Mouse (Mus musculus) limb, embryonic 14.5 days (tissue): ENCODE measurements around the gene 2610528A11Rik. TPM values are rescaled to one million over a fixed set of nuclear protein-coding genes. Genes with fewer than 3 reads are reported as not detected.

Experiments used
- ATAC-seq: fragments of 200-750 bp; cut with Nextera tagmentation; 2 replicates; pipeline ENCODE4 v1.8.0; 2017; ENCODE audit warnings: low read depth, moderate number of reproducible peaks, moderate TSS enrichment; ENCODE audit not compliant: low FRiP score
- DNase-seq: peaks from one replicate; pipeline ENCODE4 v3.0.0-alpha.2; 2015; ENCODE audit warnings: low spot score
- H3K27ac ChIP-seq: fragments of 300-500 bp; sonication (generic); replicated peaks from 2 replicates; pipeline ENCODE4 v1.5.1; 2014; ENCODE audit warnings: low read depth, mild to moderate bottlenecking, low read length, moderate library complexity, mixed read lengths
- H3K27me3 ChIP-seq: fragments of 300-500 bp; sonication (generic); 2 replicates; pipeline ENCODE4 v1.6.1; 2014; ENCODE audit warnings: low read length, mixed read lengths; ENCODE audit not compliant: control insufficient read depth, insufficient read depth
- H3K36me3 ChIP-seq: fragments of 300-500 bp; sonication (generic); 2 replicates; pipeline ENCODE4 v1.6.1; 2014; ENCODE audit warnings: mild to moderate bottlenecking, low read length, moderate library complexity, mixed read lengths; ENCODE audit not compliant: control insufficient read depth, insufficient read depth
- H3K4me1 ChIP-seq: fragments of 300-500 bp; sonication (generic); 2 replicates; pipeline ENCODE4 v1.6.1; 2014; ENCODE audit warnings: antibody characterized with exemption, low read length, mixed read lengths; ENCODE audit not compliant: control insufficient read depth, insufficient read depth
- H3K4me2 ChIP-seq: fragments of 300-500 bp; sonication (generic); replicated peaks from 2 replicates; pipeline ENCODE4 v1.6.1; 2014; ENCODE audit warnings: low read depth, mild to moderate bottlenecking, low read length, moderate library complexity; ENCODE audit not compliant: severe bottlenecking
- H3K4me3 ChIP-seq: fragments of 300-500 bp; sonication (generic); replicated peaks from 2 replicates; pipeline ENCODE4 v1.5.1; 2014; ENCODE audit warnings: low read length
- H3K9ac ChIP-seq: fragments of 300-500 bp; sonication (generic); 2 replicates; pipeline ENCODE4 v1.6.1; 2014; ENCODE audit warnings: mild to moderate bottlenecking, low read depth, low read length, moderate library complexity; ENCODE audit not compliant: severe bottlenecking
- H3K9me3 ChIP-seq: fragments of 300-500 bp; sonication (generic); 2 replicates; pipeline ENCODE4 v1.6.1; 2016; ENCODE audit warnings: low read length; ENCODE audit not compliant: control insufficient read depth
- POLR2A ChIP-seq: fragments of 200-500 bp; IDR thresholded peaks from 2 replicates; pipeline ENCODE4 v1.8.0; 2012; ENCODE audit warnings: inconsistent platforms, mild to moderate bottlenecking, moderate library complexity, borderline replicate concordance; ENCODE audit not compliant: insufficient read depth, insufficient read length; ENCODE audit errors: extremely low read depth
- WGBS: fragments of 180-500 bp; shearing (Covaris S2); extraction: QIAGEN DNeasy Blood & Tissue Kit; methylation state at CpG from one replicate; pipeline ENCODE4 v1.1.7; 2014; 5-methylcytosine and 5-hydroxymethylcytosine counted together
- polyA plus RNA-seq, 2 experiments: library from polyadenylated mRNA; depleted of rRNA in 1 of 2; stranded (reverse) in 1 of 2; unstranded in 1 of 2; fragments of >200 nt; fragmentation: Nextera tagmentation in 1 of 2; extraction: Ambion mirVana in 1 of 2; gene quantifications; 2 replicates each; pipeline versions ENCODE4 v1.2.1 to v1.2.3; 2012 to 2014

The 2610528A11Rik gene
- polyA plus RNA-seq, 2 experiments, result 5.5 to 7.6 TPM

DNA sequence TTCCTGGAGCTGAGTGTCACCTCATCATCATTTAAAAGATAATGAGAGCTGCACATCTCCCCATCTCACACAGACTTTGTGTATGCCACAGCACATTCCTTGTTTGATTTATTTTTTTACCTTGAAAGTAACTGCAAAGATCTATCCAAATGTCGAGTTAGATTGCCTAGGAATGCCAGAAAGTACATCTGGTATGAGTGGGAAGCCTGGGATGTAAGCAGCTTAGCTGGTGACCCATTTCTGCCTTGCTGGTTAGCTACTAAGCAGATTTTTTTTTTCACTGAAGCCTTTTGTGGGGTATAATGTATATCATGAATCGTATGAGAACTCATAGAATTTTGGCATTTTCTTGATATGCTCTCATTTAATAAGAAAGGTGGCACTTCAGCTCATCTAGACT lies 47.2 kb downstream of the 2610528A11Rik start:
- Histone ChIP-seq H3K4me3 (no peak overlapping the region), H3K4me1 (no peaks in the 10 kb centered on the region), H3K4me2 (no peak overlapping the region), H3K36me3 (no peaks in the 10 kb centered on the region), H3K9me3 (no peaks in the 10 kb centered on the region), H3K9ac (no peak overlapping the region), H3K27me3 (no peaks in the 10 kb centered on the region), H3K27ac (no peak overlapping the region)
- no peak for DNase-seq
- no peak for ATAC-seq
- WGBS, result 58% methylated on average over 2 of the region's 2 CpGs
- no peak for TF ChIP-seq POLR2A

- no peak for TF ChIP-seq POLR2A
Measured at GRCm38 (mm10) chr14:37064849-37065248, 49.0 kb downstream of the 2610528A11Rik start.

More at GRCm38 (mm10) chr14:37064849-37065248, 49.0 kb downstream of the 2610528A11Rik start:
- H3K9ac ChIP-seq, result no peak overlapping the region
- H3K4me1 ChIP-seq, result no peaks in the 10 kb centered on the region
- no peaks in the 10 kb centered on the region for H3K36me3 ChIP-seq
- WGBS, result 64% methylated on average over 2 of the region's 2 CpGs
- no peak for DNase-seq
- H3K4me2 ChIP-seq, result no peak overlapping the region
- H3K9me3 ChIP-seq, result no peaks in the 10 kb centered on the region
- no peaks in the 10 kb centered on the region for H3K27me3 ChIP-seq
- no peak overlapping the region for H3K27ac ChIP-seq
- no peak overlapping the region for H3K4me3 ChIP-seq
- no peak for ATAC-seq

Other genes with a start within 250 kb of the 2610528A11Rik start
- gene Ccser2, start 145.2 kb downstream of the 2610528A11Rik start, polyA plus RNA-seq (2012; rRNA removed), result 19.2 and 20.2 TPM in 2 replicates
- gene Ccser2, start 145.2 kb downstream of the 2610528A11Rik start, polyA plus RNA-seq (2014; fragmentation: Nextera tagmentation; extraction: Ambion mirVana), result 44.3 and 47.3 TPM in 2 replicates
- gene Rgr, start 65.1 kb downstream of the 2610528A11Rik start, polyA plus RNA-seq (2012; rRNA removed), result 0.62 and 0.83 TPM in 2 replicates
- gene Rgr, start 65.1 kb downstream of the 2610528A11Rik start, polyA plus RNA-seq (2014; fragmentation: Nextera tagmentation; extraction: Ambion mirVana), result 0.25 and 0.55 TPM in 2 replicates
- gene Lrit1, start 59.2 kb downstream of the 2610528A11Rik start, polyA plus RNA-seq (2012; rRNA removed), result not detected in 2 replicates
- not detected in 2 replicates for gene Lrit1, start 59.2 kb downstream of the 2610528A11Rik start, polyA plus RNA-seq (2014; fragmentation: Nextera tagmentation; extraction: Ambion mirVana)
- gene Lrit2, start 46.1 kb downstream of the 2610528A11Rik start, polyA plus RNA-seq (2012; rRNA removed), result not detected in 2 replicates
- gene Lrit2, start 46.1 kb downstream of the 2610528A11Rik start, polyA plus RNA-seq (2014; fragmentation: Nextera tagmentation; extraction: Ambion mirVana), result not detected in 2 replicates
- gene Cdhr1, start 15.7 kb downstream of the 2610528A11Rik start, polyA plus RNA-seq (2012; rRNA removed), result 0.42 and 0.45 TPM in 2 replicates
- gene Cdhr1, start 15.7 kb downstream of the 2610528A11Rik start, polyA plus RNA-seq (2014; fragmentation: Nextera tagmentation; extraction: Ambion mirVana), result 0.47 and 0.48 TPM in 2 replicates
- gene Ghitm, start 21.2 kb upstream of the 2610528A11Rik start, polyA plus RNA-seq (2012; rRNA removed), result 79.7 and 84.9 TPM in 2 replicates
- 169 and 170 TPM in 2 replicates for gene Ghitm, start 21.2 kb upstream of the 2610528A11Rik start, polyA plus RNA-seq (2014; fragmentation: Nextera tagmentation; extraction: Ambion mirVana)